In genomic region chr14:122340141-122340540, GRCm38 (mm10) we compare ENCODE assay signal across 16 mouse cellular contexts.
DNase-seq lines count a peak whose midpoint lies in the region.
"Had no signal": no experiment of that assay in that cellular context is flagged by ENCODE, and none has a peak within 500 bp of the region (broad histone marks: within the 10 kb centered on the region; RNA-seq: fewer than 3 reads in every experiment).

No protein-coding gene starts in this region.

- DNase-seq in cerebellum, adult 18-20 months = peak; percentile 47 to 49
- no peak for DNase-seq in cerebellum, adult 11 months
- peak; percentile 42 for DNase-seq in cerebellum, adult 8-10 months
- DNase-seq in cerebellum, postnatal 10 days = peak; percentile 57 to 59
- peak; percentile 29 to 36 for DNase-seq in cerebellum, postnatal 36 days
- no peak for DNase-seq in frontal cortex, postnatal 25 days (ENCODE audit: low spot score in 2 of 2)
- DNase-seq in left cerebral cortex, adult 18-20 months (ENCODE audit: low spot score in 2 of 2) = no peak
- DNase-seq: adrenal gland, postnatal 10 days; B cell, adult 2 months; forebrain, postnatal 0 days; gastrocnemius, postnatal 25 days; heart, adult 18-20 months; heart, postnatal 10 days; heart, postnatal 4 days; kidney, adult 18-20 months; kidney, adult 9 months had no signal

Comparison
In these comparisons a context has a peak if more than half of its experiments do, and no peak if none do; other contexts are left out.
1. DNase-seq: peak in cerebellum, adult 18-20 months (2 of 2), cerebellum, adult 8-10 months (single experiment), cerebellum, postnatal 10 days (2 of 2) and cerebellum, postnatal 36 days (2 of 2); none in cerebellum, adult 11 months (single experiment), frontal cortex, postnatal 25 days (0 of 2) and left cerebral cortex, adult 18-20 months (0 of 2).